Mouse (Mus musculus): ENCODE measurements at regions not wholly inside any gene's neighbourhood (a gene's known extent, or its start where the extent isn't known, plus 50 kb on each side); places are given as distances from the start of the nearest gene placed in this dataset.

DNA sequence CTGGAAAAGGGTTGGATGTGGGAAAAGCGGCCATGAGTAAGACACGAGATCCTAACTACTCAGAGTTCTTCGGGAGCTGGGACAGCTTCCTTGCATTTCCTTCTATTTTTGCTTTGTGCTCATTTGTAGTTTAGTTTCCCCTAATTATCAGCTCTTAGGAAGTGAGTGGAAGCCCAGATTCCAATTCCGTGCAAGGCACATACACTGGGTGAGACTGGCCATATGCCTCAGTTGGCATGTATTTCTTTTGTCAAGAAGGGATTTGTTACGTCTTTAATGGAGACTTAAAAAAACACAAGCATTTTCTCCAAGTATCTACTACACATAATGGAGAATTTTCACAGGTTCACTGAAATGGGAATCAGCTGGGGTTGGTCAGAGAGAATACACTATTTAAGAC is 96.4 kb downstream of the Sec61b start:
- TF ChIP-seq CTCF (IDR thresholded peaks at IDR 0.05; ENCODE audit: insufficient read depth, low read length) = no peak
- TF ChIP-seq POLR2A (IDR thresholded peaks at IDR 0.05; ENCODE audit: borderline replicate concordance, extremely low read depth, low read depth, low read length) = no peak
